Mouse (Mus musculus): Measurements from ENCODE around the gene Tcaf1.
A peak's percentile ranks its signal among the peaks of the same experiment; 100 is the strongest.

The Tcaf1 gene

GRCm38 (mm10) chr6:42709291-42710211 lies at the start of gene Tcaf1:
TSS of gene Tcaf1 (minus strand) at chr6:42710088.
- peak; percentile 76 to 85 for DNase-seq

GRCm38 (mm10) chr6:42756104-42756503 lies 46.2 kb upstream of the Tcaf1 start, which contains the start of gene Olfr38:
TSS of gene Olfr38 (plus strand) at chr6:42756404.
- no peak for DNase-seq

- DNase-seq, result no peak
Observed at GRCm38 (mm10) chr6:42747846-42748245, 38.0 kb upstream of the Tcaf1 start.

GRCm38 (mm10) chr6:42742303-42742702 lies 32.4 kb upstream of the Tcaf1 start:
- no peak for DNase-seq

- no peak for DNase-seq
Observed at GRCm38 (mm10) chr6:42739071-42739470, 29.2 kb upstream of the Tcaf1 start, which contains the start of gene Olfr453. TSS of gene Olfr453 (plus strand) at chr6:42739371.

GRCm38 (mm10) chr6:42717973-42718372 lies 8.1 kb upstream of the Tcaf1 start:
- DNase-seq, result no peak

GRCm38 (mm10) chr6:42714668-42715067 lies 4.8 kb upstream of the Tcaf1 start:
- DNase-seq, result no peak

GRCm38 (mm10) chr6:42692517-42693190 lies 17.2 kb downstream of the Tcaf1 start:
- peak; percentile 85 to 92 for DNase-seq

- DNase-seq, result peak; percentile 91 to 94
Observed at GRCm38 (mm10) chr6:42692154-42692516, 17.8 kb downstream of the Tcaf1 start.

GRCm38 (mm10) chr6:42689761-42690160 lies 20.1 kb downstream of the Tcaf1 start:
- no peak for DNase-seq

GRCm38 (mm10) chr6:42687907-42688306 lies 22.0 kb downstream of the Tcaf1 start:
- no peak for DNase-seq

- no peak for DNase-seq
Observed at GRCm38 (mm10) chr6:42680077-42680476, 29.8 kb downstream of the Tcaf1 start.

GRCm38 (mm10) chr6:42676011-42676410 lies 33.9 kb downstream of the Tcaf1 start:
- DNase-seq, result no peak

GRCm38 (mm10) chr6:42671767-42672166 lies 38.1 kb downstream of the Tcaf1 start:
- DNase-seq, result no peak

GRCm38 (mm10) chr6:42667722-42668121 lies 42.2 kb downstream of the Tcaf1 start:
- DNase-seq, result no peak

- DNase-seq, result no peak
Observed at GRCm38 (mm10) chr6:42661739-42662138, 48.1 kb downstream of the Tcaf1 start.

- peak; percentile 93 to 94 for DNase-seq
Observed at GRCm38 (mm10) chr6:42644912-42645549, 64.9 kb downstream of the Tcaf1 start, which contains the start of gene Tcaf2. TSS of gene Tcaf2 (minus strand) at chr6:42645254.

- no peak for DNase-seq
Observed at GRCm38 (mm10) chr6:42634393-42634792, 75.5 kb downstream of the Tcaf1 start.

GRCm38 (mm10) chr6:42631395-42631794 lies 78.5 kb downstream of the Tcaf1 start:
- DNase-seq, result no peak

All from kidney, postnatal 25 days (tissue).